Mouse (Mus musculus) brain, embryonic 14.5 days (tissue): ENCODE measurements at regions not wholly inside any gene's neighbourhood (a gene's known extent, or its start where the extent isn't known, plus 50 kb on each side); places are given as distances from the start of the nearest gene placed in this dataset.

ENCODE experiments used
- DNase-seq: peaks from one replicate; pipeline ENCODE4 v3.0.0-alpha.2; 2011; ENCODE audit warnings: low read depth
- CTCF ChIP-seq: fragments of 200-500 bp; IDR thresholded peaks from 2 replicates; pipeline ENCODE4 v1.5.1; 2012; ENCODE audit warnings: inconsistent platforms, mild to moderate bottlenecking, moderate library complexity, borderline replicate concordance; ENCODE audit not compliant: insufficient read depth, insufficient read length; ENCODE audit errors: extremely low read depth
- POLR2A ChIP-seq: fragments of 200-500 bp; IDR thresholded peaks from 2 replicates; pipeline ENCODE4 v1.6.1; 2012; ENCODE audit warnings: mild to moderate bottlenecking, inconsistent platforms, borderline replicate concordance; ENCODE audit not compliant: poor library complexity, insufficient read depth, insufficient read length, severe bottlenecking; ENCODE audit errors: extremely low read depth

DNA sequence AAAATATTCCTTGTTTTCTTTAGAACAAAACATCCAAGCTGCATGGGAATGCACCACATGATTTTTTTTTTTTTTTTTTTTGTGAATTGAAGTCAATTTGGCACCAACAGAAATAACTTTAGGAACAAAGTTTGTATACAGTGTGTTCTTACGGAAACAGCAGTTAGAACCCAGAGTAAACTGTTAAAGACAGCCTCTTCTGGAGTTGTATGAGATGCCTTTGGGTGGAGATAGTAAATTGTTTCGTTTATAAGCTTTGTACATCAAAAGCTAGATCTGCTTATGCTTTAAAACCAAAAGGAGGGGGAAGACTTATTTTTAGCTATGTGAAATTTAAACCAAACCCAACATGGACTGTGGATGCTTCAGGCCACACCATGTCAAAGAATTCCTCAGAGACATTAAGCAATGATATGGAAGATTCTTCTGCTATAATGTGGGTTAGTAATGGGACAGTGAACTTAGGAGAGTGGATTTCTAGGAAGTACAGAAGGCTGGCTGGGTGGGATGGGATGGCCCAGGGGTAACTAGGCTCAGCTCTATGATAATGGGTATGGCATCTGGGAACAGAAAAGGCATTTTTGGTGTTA lies 265.6 kb downstream of the Pten start:
- TF ChIP-seq CTCF (no peak), POLR2A (no peak)
- no peak for DNase-seq

DNA sequence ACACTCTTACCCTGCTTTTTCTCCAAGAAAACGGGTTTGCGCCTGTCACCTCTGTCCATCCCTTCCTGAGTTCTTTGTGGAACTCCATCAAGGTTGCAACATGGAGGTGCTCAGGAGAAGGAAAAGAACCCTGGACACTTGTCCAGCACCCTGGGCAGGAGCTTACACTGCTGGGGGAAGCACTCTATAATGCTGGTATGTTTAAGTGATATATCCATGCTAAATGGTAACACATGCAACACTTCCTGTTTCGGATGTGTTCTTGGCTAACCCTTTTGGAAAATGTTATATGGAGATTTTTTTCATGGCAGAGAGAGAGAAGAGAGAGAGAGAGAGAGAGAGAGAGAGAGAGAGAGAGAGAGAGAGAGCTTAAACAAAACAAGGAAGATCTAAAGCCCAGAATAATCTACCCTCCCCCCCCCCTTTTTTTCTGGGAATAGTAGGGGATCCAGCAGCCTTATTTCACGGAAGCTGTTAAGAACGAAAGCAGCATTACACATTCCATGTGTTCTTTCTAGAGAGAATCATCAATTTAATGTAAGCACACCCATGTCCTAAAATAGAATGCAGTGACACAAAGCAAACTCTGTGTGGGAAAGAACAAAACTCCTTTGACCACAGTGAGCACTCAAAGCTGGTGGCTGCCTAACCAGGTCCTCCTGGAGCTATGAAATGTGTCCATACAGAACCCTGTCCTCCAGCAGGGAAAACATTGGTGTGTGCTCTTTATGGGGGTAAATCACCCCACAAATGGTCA lies 272.6 kb downstream of the Pten start:
- no peak for TF ChIP-seq POLR2A
- no peak for TF ChIP-seq CTCF
- no peak for DNase-seq

DNA sequence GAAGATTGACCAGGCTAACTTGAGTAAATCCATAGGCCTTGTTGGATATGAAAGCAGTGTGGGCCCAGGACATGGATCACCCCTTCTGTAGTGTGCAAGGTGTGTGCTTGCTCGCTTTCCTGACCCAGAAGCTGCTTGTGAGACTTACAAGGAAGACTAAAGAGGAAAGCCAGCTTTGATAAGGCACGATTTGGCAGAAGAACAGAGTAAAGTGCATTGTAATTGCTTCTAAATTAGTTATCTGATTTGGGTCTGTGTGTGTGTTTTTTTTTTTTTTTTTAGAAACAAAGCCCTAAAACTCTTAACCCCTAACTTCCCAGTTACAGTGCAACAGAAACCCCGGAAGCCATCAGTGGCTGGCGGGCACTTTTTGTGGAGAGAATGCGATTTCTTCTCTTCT lies 283.2 kb downstream of the Pten start:
- no peak for DNase-seq
- TF ChIP-seq CTCF (no peak), POLR2A (no peak)

DNA sequence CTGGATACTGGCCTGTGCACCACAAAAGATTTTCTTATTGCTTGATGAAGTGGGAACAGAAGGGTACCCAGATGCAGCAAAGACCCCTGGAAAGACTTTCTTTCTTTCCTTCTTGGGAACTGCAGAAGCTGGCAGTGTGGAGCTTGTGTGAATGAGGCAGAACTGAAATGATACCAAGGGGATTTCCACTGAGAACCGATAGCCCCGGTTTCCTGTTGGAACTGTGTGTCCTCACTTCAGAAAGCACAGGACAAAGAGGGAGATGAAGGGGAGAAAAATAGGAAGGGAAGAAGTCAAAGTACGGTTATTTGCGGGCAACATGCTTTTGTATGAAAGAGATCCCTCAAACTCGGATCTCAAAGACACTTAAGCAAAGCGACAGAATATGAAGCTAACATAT lies 283.7 kb downstream of the Pten start:
- DNase-seq, result no peak
- TF ChIP-seq POLR2A, result no peak
- no peak for TF ChIP-seq CTCF

DNA sequence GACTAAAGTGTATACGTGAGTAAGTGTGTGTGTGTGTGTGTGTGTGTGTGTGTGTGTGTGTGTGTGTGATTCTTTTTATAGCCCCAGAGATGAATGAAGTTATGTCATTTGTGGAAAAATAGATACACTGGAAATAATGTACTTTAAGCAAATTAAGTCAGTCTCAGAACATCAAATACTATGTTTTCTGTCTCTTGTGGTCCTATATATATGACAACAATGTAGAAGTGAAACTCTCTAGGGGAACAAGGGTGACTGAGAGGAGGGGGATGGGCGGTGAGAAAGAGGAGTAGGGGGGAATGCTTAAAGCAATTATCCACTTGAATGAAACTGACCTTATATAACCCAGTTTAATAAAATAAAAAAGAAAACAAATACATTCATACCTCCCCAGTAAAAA lies 285.5 kb downstream of the Pten start:
- TF ChIP-seq CTCF, result no peak
- no peak for TF ChIP-seq POLR2A
- DNase-seq, result no peak

DNA sequence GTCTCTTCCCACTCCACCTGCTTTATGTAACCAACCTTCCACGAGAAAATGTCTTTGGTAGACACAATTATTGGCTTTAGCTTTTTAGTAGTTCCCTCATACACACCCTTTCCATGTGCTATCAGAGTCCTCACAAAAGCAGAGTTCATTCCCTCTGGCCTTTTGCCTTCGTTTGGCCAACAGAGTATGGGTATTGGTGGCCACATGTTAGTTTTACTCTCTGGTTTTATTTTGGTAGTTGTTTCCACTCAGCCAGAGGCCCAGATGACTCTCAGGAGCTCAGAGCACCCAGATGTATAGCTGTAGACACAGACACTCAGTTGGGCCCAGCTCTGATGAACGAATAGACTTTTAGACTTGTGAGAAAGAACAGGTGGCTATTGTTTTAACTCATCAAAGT lies 286.4 kb downstream of the Pten start:
- DNase-seq, result no peak
- no peak for TF ChIP-seq POLR2A
- no peak for TF ChIP-seq CTCF

DNA sequence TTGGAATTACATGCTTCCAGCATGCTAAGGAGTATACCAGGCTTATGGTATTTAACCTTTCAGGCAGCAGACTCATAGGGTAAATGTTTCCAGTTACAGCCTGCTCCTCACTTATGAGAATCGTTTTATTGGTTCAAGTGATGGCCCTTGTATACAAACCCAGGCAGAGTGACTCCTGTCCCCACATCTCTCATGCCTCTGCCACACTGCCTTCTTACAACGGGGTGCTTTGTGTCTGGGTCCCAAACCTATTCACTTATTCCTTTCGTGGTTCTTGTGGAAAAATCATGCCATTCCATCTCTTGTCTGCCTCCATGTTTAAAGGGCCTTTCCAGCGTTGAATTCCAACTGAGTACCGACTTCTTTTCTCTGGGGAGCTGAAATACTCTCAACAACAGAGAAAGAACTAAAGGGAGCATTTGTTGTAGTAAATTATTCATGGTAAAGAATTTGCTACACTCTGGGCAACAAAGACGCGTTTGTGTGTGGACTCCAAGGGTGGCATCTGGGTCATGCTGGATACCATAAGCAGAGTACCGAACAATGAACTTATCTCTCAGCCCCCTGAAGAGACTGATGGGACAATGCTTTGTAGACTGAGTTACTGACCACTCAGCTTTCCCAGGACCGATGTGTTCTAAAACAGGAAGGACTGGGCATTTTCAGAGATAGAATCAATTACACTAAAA lies 291.6 kb downstream of the Pten start:
- DNase-seq, result peak; percentile 58
- TF ChIP-seq CTCF (no peak), POLR2A (no peak)

DNA sequence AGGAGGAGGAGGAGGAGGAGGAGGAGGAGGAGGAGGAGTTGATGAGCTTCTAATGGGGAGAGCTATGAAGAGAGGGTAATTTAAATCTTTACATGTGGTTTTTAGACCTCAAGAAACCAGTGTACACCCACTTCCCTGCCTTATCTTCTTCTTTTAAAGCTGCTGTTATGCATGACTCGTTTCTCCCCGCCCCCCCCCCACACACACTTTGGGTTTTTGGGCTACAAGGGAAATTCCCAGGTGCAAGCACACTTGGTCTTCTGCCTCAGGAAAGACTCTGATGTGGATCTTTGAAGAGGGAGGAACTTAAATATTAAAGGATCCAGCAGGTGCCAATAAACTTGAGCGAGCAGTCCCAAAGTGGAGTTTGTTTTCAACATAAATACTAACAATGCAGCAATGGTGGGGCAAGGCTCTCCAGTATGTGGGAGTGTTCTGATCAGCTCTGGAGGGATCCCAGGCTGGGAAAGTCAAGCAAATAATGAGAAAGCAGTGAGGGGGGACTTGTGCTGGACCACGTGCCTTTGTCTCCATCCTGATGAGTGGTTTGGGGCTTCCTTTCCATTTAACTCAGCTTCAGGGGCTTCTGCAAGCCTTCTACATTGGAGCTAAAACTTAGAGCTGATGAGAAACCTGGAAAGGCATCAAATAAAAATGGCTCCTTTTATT lies 296.0 kb downstream of the Pten start:
- no peak for DNase-seq
- TF ChIP-seq CTCF (no peak), POLR2A (no peak)

DNA sequence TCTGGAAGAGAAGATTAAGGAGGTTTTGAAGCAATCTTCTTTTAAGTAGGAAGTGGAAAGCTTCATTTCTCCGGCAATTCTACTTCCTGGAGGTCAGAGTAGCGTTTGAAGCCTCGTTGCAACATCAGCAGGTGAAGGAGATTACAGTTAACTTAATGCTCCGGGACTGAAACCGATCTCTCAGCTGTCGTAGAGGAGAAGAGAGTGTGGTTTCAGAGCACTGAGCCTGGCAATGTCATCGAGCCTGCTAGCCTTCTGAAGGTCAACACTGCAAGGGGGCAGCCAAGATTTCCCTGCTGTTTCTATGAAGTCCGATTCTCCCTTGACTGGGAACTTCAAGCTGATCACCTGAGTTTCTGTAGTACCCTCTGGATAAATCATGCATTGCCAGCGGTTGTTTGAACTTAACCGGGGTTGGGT lies 299.1 kb downstream of the Pten start:
- TF ChIP-seq POLR2A, result no peak
- no peak for TF ChIP-seq CTCF
- no peak for DNase-seq

DNA sequence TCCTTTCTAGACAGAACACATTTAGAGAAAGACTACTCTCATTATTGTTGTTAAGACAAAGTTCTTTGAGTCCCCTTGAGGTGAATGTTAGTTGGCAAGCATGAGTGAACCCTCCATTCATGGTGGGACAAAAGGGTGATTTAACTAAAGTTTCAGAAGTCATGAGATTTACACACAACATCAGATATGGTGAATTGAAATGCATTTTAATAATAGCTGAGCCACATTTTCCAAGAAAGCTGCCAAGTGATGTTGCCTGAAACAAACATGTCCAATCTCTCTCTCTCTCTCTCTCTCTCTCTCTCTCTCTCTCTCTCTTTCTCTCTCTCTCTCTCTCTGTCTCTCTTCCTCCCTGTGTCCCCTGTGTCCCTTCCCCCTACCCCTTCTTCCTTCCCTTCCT lies 303.7 kb downstream of the Pten start:
- no peak for DNase-seq
- TF ChIP-seq CTCF (no peak), POLR2A (no peak)
